22 mouse cellular contexts compared by ENCODE assay signal in genomic region chr1:182253756-182254534, GRCm38 (mm10). TPM values are rescaled to one million over a fixed set of nuclear protein-coding genes. Genes with fewer than 3 reads are reported as not detected.
DNase-seq lines count a peak whose midpoint lies in the region; ATAC-seq and TF ChIP-seq lines count a peak whose summit lies in the region.
"Had no signal": no experiment of that assay in that cellular context is flagged by ENCODE, and none has a peak within 500 bp of the region (broad histone marks: within the 10 kb centered on the region; RNA-seq: fewer than 3 reads in every experiment).

No protein-coding gene starts in this region.

- no peak for ATAC-seq in forebrain, embryonic 16.5 days

- no peaks in the 10 kb centered on the region for H3K36me3 ChIP-seq in spleen, adult 2 months (ENCODE audit: control insufficient read depth, insufficient read depth, low read length)
- H3K36me3 ChIP-seq in small intestine, adult 2 months (ENCODE audit: control insufficient read depth, insufficient read depth, low read length) = no peaks in the 10 kb centered on the region
- H3K36me3 ChIP-seq in forebrain, embryonic 16.5 days (ENCODE audit: control insufficient read depth, insufficient read depth) = no peaks in the 10 kb centered on the region
- H3K36me3 ChIP-seq: embryonic facial prominence, embryonic 12.5 days; forebrain, embryonic 12.5 days; limb, embryonic 10.5 days; stomach, embryonic 15.5 days had no signal

- DNase-seq in spleen, adult 2 months (ENCODE audit: low read depth in 1 of 2, low spot score in 2 of 2) = no peak
- DNase-seq in spleen, adult 18-20 months = no peak
- peak; percentile 79 for DNase-seq in adipocyte (ENCODE audit: low spot score)
- DNase-seq in lung, postnatal 10 days = peak; percentile 51
- DNase-seq in heart, adult 9 months (ENCODE audit: low spot score in 2 of 2) = no peak
- no peak for DNase-seq in gastrocnemius, postnatal 10 days
- DNase-seq: cerebellum, adult 11-12 months; cerebellum, postnatal 10 days; heart, postnatal 4 days; kidney, postnatal 36 days; layer of hippocampus, adult 9-11 months; liver; liver, postnatal 0 days; midbrain, embryonic 14.5 days; right cerebral cortex, postnatal 14 days had no signal

- H3K4me1 ChIP-seq in spleen, adult 2 months (ENCODE audit: control insufficient read depth, insufficient read depth, insufficient read length) = peaks cover 9% of the 10 kb centered on the region; the same call in 1 of the 2 replicates
- H3K4me1 ChIP-seq in small intestine, adult 2 months (ENCODE audit: control insufficient read depth, insufficient read depth, insufficient read length, low read length) = peaks cover 28% of the 10 kb centered on the region
- H3K4me1 ChIP-seq in forebrain, embryonic 16.5 days (replicated peaks; ENCODE audit: control insufficient read depth, insufficient read depth, low read length) = no peaks in the 10 kb centered on the region; the same call in 1 of the 2 replicates
- H3K4me1 ChIP-seq: embryonic facial prominence, embryonic 12.5 days; limb, embryonic 10.5 days had no signal

- peak overlapping the region; percentile 94 for H3K27ac ChIP-seq in spleen, adult 2 months (ENCODE audit: insufficient read depth, low read length)
- peak overlapping the region; percentile 92 for H3K27ac ChIP-seq in small intestine, adult 2 months (ENCODE audit: insufficient read depth, low read depth, low read length)
- H3K27ac ChIP-seq in forebrain, embryonic 16.5 days (ENCODE audit: low read length) = no peak overlapping the region
- H3K27ac ChIP-seq: embryonic facial prominence, embryonic 12.5 days; forebrain, embryonic 12.5 days; hindbrain, embryonic 14.5 days; limb, embryonic 10.5 days; stomach, embryonic 15.5 days had no signal

- no peak for TF ChIP-seq CTCF in spleen, adult 2 months (IDR thresholded peaks at IDR 0.05; ENCODE audit: extremely low read depth, insufficient read depth, insufficient read length, insufficient replicate concordance)
- TF ChIP-seq CTCF in small intestine, adult 2 months (IDR thresholded peaks at IDR 0.05; ENCODE audit: extremely low read depth, insufficient read length, insufficient replicate concordance, low read depth, low read length) = no peak

- no peak overlapping the region for H3K4me3 ChIP-seq in spleen, adult 2 months (ENCODE audit: extremely low read depth, insufficient read depth, insufficient read length)
- H3K4me3 ChIP-seq in small intestine, adult 2 months (ENCODE audit: low read depth, low read length) = no peak overlapping the region
- no peak overlapping the region for H3K4me3 ChIP-seq in forebrain, embryonic 16.5 days (replicated peaks; ENCODE audit: low read length)
- H3K4me3 ChIP-seq: embryonic facial prominence, embryonic 12.5 days; forebrain, embryonic 12.5 days; limb, embryonic 10.5 days; stomach, embryonic 15.5 days had no signal

- no peak overlapping the region for H3K4me2 ChIP-seq in forebrain, embryonic 16.5 days (ENCODE audit: low read length)
- H3K4me2 ChIP-seq: embryonic facial prominence, embryonic 12.5 days; forebrain, embryonic 12.5 days; hindbrain, embryonic 14.5 days; stomach, embryonic 15.5 days had no signal

- TF ChIP-seq POLR2A in spleen, adult 2 months (IDR thresholded peaks at IDR 0.05; ENCODE audit: low read depth, low read length) = no peak
- TF ChIP-seq POLR2A in small intestine, adult 2 months (IDR thresholded peaks at IDR 0.05; ENCODE audit: low read depth, low read length) = no peak

- no peak overlapping the region for H3K9ac ChIP-seq in forebrain, embryonic 16.5 days (replicated peaks; ENCODE audit: low read depth, low read length)
- H3K9ac ChIP-seq: embryonic facial prominence, embryonic 12.5 days; forebrain, embryonic 12.5 days; hindbrain, embryonic 14.5 days; liver, postnatal 0 days; stomach, embryonic 15.5 days had no signal

- WGBS in spleen, adult 2 months = 90% methylated on average over 12 of the region's 12 CpGs
- 85% methylated on average over 12 of the region's 12 CpGs for WGBS in small intestine, adult 2 months
- WGBS in forebrain, embryonic 16.5 days = 91% methylated on average over 12 of the region's 12 CpGs

- H3K9me3 ChIP-seq in forebrain, embryonic 16.5 days (ENCODE audit: control insufficient read depth, low read length) = no peaks in the 10 kb centered on the region
- H3K9me3 ChIP-seq: embryonic facial prominence, embryonic 12.5 days; limb, embryonic 10.5 days; stomach, embryonic 15.5 days had no signal

- no peaks in the 10 kb centered on the region for H3K27me3 ChIP-seq in spleen, adult 2 months (ENCODE audit: control insufficient read depth, insufficient read depth, low read length)
- H3K27me3 ChIP-seq in small intestine, adult 2 months (ENCODE audit: control insufficient read depth, insufficient read depth, low read length) = no peaks in the 10 kb centered on the region
- H3K27me3 ChIP-seq in forebrain, embryonic 16.5 days (replicated peaks; ENCODE audit: control insufficient read depth, insufficient read depth, low read length) = no peaks in the 10 kb centered on the region
- H3K27me3 ChIP-seq: embryonic facial prominence, embryonic 12.5 days; stomach, embryonic 15.5 days had no signal

RNA-seq across cellular contexts. Expression of gene Degs1, which starts 28.7 kb away (rescaled TPM):
- polyA plus RNA-seq in spleen, adult 2 months (2012; rRNA removed) = 29.1 and 34.6 TPM in 2 replicates
- 8.5 and 14.1 TPM in 2 replicates for polyA plus RNA-seq in small intestine, adult 2 months (2012; rRNA removed)
- total RNA-seq in gastrocnemius, postnatal 10 days (2021) = 10 to 100 TPM; 31.9 to 41.5 TPM
- 62.7 and 72.0 TPM in 2 replicates for polyA plus RNA-seq in forebrain, embryonic 16.5 days (2015; fragmentation: Nextera tagmentation; extraction: Ambion mirVana)

Comparison
In these comparisons a context has a peak if more than half of its experiments do, and no peak if none do; other contexts are left out.
1. DNase-seq: peak in adipocyte (single experiment) and lung, postnatal 10 days (single experiment); none in spleen, adult 2 months (0 of 2), spleen, adult 18-20 months (0 of 2), heart, adult 9 months (0 of 2) and gastrocnemius, postnatal 10 days (single experiment).